Mouse (Mus musculus) adrenal gland, postnatal 14 days (tissue): Measurements from ENCODE around the gene Iqschfp. TPM values are rescaled to one million over a fixed set of nuclear protein-coding genes. Genes with fewer than 3 reads are reported as not detected.

Experiments used
- DNase-seq: peaks from one replicate; pipeline ENCODE4 v3.0.0; 2021; ENCODE audit warnings: mixed read lengths
- total RNA-seq: library from RNA; stranded (reverse); gene quantifications from 2 replicates; pipeline ENCODE4 v1.2.3, GENCODE M21; 2021

Iqschfp gene
- total RNA-seq, 1 experiment from 2014 or later = not detected

GRCm38 (mm10) chr3:68203934-68204467 lies 312.0 kb downstream of the Iqschfp start:
- no peak for DNase-seq

- no peak for DNase-seq
Observed at GRCm38 (mm10) chr3:68210422-68210821, 318.4 kb downstream of the Iqschfp start.

DNA sequence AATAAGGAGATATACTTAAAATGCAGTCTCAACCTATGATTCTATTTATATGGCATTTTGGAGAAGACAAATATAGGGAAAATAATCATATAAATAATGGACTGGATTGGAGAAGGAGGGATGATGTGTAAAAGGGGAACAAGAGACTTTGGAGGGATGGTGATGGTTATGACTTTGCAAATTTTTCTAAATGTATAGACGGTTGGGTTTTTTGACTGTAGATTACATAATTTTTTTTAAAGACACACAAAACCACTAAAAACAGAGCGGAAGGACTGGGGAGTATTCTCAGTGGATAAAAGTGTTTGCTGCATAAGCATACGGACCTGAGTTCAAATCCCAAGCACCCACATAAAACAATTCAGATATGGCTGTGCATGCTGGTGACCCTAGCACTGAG lies 329.4 kb downstream of the Iqschfp start:
- DNase-seq = no peak

DNA sequence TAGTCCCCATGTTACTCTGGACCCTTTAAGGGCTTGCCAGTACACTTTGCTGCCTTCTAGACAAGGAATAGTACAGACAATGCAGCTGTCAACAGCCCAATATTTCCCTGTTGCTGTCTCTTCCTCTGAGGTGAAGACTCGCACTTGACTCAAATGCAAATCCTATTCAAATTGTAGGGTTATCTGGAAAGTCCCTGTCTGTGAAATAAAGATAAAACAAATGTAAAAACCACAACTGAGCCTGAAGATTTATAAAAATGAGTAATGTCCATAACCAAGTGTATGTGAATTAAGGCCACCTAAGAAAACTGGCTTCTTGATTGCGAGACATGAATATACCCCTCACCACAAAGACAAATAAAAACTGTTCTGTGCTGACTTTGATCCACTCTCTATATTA lies 347.9 kb downstream of the Iqschfp start:
- DNase-seq = no peak

DNA sequence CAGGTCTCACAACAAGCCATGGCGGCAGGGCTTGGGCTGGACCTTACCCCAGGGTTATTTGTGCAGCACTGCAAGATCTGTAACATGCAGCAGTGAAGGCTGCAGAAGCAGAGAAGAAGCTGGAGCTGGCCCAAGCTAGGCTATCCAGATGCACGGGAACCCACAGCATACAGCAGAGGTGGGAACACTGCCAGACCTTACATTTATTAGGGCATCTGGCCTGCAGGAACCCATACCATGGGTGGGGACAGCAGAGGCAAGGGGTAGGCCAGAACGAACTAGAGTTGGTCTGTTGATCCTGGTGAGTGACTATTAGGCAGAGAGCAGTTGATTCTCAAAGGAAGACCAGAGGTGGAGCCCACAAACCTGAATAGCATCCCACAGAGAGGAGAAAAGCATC lies 351.2 kb downstream of the Iqschfp start:
- DNase-seq = no peak

DNA sequence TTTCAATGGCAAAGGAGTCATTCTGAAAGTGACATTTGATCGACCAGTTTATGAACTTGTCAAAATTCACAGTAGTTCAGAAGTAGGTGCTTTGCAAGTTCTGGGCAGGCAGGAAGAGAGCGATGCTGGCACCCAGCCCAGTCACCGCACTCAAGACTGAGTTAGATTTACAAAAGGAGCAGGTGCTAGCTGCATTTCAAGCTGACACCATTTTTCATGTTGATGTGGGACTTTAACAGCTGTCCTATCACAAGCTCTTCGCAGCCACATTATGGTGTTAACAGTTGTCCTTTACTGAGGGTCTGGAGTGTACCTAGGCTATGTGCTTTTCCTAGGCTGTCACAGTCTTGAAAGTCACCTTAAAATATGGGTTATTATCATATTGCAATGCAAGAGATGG lies 354.1 kb downstream of the Iqschfp start:
- DNase-seq = no peak

DNA sequence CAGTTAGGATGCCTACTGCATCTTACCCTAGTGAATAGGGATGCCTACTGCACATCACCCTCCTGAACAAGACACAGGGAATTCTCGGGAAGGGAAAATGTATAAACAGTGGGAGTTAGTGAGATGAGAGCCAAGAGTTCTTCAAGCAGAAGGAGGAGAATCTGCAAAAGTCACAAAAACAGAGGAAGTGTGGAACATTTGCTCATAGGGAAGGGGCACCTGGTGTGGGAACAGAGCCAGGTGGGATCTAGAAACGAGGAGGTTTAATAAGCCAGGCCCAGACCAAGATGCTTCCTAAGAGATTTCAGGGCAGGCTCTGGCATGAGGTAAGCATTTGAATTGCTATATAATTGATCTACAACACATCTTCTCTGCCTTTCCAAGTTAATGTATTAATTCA lies 358.6 kb downstream of the Iqschfp start:
- DNase-seq = no peak

DNA sequence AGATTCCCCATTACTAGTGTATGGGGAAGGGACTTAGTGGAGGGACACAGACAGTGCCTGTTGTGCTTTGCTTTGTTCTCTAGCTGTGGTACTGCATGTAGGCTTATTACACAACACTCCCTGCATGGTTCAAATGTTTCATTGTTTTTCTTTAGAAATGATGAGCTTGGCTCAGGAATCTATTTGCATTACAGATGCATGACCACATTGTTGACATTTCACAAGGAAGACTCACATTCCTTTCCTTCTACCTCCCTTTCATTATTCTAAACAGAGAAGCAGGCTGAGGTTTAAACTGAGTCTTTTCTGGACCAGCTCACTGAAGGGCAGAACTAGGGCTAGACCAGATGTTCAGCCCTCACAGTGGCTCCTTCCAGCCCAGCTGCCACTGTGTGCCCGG lies 360.3 kb downstream of the Iqschfp start:
- DNase-seq = no peak

GRCm38 (mm10) chr3:68262304-68262703 lies 370.3 kb downstream of the Iqschfp start:
- DNase-seq = no peak

- no peak for DNase-seq
Observed at GRCm38 (mm10) chr3:68267905-68268304, 375.9 kb downstream of the Iqschfp start.

GRCm38 (mm10) chr3:68269251-68269650 lies 377.2 kb downstream of the Iqschfp start:
- no peak for DNase-seq

- DNase-seq = no peak
Observed at GRCm38 (mm10) chr3:68270246-68270645, 378.2 kb downstream of the Iqschfp start.

- DNase-seq = no peak
Observed at GRCm38 (mm10) chr3:68271457-68271856, 379.4 kb downstream of the Iqschfp start.

- DNase-seq = peak; percentile 5
Observed at GRCm38 (mm10) chr3:68271881-68272280, 379.8 kb downstream of the Iqschfp start.

DNA sequence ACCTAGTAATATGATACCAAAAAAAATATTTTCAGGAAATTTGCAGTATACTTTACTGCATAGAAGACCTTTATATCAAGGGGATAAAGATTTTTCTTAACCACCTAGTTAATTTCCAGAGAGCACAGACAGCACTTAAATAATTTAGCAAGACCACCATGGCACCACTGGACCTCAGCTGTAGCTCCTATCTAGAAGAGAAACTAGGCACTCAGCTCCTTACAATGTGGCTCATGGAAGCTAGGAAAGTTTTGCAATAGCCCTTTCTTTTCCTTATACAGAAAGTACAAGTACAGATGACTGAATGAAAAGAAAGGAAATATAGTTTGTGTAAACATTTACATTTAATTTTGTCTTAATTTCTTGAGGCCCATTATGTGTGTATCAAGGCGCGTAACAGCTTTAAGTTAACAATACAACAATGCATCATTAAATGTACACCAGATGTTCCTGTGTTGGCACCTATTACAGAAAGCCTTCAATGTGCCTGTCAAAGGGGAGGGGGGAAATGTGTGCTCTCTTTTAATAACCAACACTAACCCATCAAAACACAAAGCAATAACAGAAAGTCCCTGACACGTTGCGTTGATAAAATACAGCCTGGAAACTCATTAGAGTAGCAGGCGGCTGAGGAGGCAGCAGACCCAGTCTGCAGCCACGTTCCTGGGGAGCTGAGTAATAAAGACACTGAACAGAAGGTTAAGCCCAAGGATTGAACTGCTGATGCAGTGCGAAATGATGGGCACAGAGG lies 391.0 kb downstream of the Iqschfp start:
- DNase-seq = no peak

DNA sequence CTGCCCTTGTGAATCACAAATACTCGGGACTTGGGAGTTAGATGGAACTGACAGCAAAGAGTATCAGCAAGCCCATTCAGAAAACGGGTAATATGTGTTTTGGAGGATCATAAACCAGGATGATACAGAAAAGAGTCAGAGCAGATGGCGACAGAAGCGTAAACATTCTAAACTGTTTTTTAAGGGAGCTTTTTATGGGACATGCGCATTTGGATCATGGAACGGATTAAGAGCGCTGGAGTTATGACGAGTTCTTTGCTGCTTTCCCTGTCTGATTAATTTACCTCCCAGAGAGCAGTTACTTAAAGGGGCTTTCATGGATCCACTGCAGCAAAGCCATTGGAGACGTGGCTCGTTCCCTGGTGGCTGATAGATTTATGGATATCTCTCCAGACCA lies 391.6 kb downstream of the Iqschfp start:
- no peak for DNase-seq

GRCm38 (mm10) chr3:68284500-68284899 lies 392.5 kb downstream of the Iqschfp start:
- no peak for DNase-seq

DNA sequence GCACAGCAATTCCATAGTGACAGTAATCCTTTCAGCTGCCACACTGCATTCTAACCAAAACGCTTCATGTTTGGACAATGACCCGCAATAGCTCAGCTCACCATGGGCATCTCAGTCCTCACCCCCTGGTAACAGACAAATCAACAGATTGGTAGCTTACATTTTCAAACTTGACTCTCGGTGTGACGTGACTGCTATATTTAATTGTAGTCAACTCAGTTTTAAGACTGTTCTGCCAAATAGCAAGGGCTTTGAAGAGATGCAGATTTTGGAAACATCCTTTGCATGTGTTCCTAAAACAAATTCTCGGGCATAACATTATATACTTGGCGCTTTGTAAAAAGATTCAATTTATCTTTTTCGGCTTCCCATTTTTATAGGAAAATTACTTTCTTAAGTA lies 404.7 kb downstream of the Iqschfp start:
- no peak for DNase-seq

- DNase-seq = no peak
Observed at GRCm38 (mm10) chr3:68305647-68306046, 413.6 kb downstream of the Iqschfp start.

GRCm38 (mm10) chr3:68306726-68307125 lies 414.7 kb downstream of the Iqschfp start:
- no peak for DNase-seq

DNA sequence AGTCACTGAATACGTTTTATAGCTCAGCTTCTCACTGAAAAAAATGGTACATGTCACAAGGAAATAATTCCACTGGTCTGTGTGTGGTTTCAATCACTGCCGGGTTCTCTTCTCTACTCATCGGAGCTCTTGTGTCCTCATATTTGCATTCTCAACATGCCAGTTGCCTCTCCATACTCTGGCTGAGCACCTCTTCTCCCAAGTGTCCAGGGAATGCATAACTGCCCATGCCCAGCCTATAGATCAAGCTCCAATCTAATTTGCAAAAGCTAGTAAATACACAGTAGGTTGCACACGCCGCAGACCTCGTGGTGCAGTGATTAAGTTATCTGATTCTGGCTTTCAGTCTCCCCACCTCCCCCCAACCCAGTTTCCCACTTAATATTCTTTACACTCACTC lies 433.5 kb downstream of the Iqschfp start:
- no peak for DNase-seq

DNA sequence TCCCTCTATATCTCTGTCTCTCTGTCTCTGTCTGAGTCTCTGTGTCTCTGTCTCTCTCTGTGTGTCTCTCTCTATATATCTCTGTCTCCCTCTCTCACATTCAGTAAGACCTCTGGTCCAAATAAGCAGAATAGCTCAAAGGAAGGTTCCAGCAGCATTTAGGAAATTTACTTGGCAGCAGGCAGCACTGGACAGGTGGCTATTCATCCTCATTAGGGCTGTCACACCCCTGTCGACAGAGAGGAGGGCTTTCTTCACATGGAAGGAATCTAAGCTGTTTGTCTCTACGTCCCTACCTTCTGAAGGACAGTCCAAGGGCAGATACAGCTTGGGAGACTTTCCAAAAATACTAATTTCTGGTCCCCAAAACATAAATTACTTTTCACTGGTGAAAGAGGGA lies 440.5 kb downstream of the Iqschfp start:
- DNase-seq = no peak

- no peak for DNase-seq
Observed at GRCm38 (mm10) chr3:68335501-68335900, 443.5 kb downstream of the Iqschfp start.

DNA sequence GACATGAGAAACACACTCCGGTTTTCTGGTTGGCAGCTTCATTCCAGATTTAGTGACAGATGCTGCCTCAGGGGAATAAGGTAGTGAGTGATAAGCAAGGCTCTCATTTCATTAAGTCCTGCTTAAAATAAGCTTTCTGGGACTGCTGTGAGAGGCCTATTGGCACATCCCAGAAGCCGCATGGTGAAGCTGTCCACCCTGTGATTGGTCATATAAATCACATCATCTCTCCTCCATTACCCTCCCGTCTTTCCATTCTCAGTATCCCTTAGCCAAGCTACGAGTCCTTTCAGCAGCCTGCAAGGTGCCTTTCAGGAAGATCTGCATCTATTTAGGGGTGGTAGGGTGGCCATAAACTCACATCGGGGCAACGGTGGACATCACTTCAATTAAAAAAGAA lies 458.6 kb downstream of the Iqschfp start:
- DNase-seq = no peak
